Mouse (Mus musculus) myocyte (in vitro differentiated cells): ENCODE data around the gene Akt1s1.

ENCODE experiments used
- CEBPB ChIP-seq: IDR thresholded peaks from 2 replicates; pipeline ENCODE4 v1.6.1; 2011; ENCODE audit warnings: mild to moderate bottlenecking, moderate library complexity; ENCODE audit not compliant: poor library complexity, insufficient read depth, severe bottlenecking
- E2F4 ChIP-seq: IDR thresholded peaks from one replicate; pipeline ENCODE4 v1.6.1; 2011; ENCODE audit warnings: mild to moderate bottlenecking, control low read depth, moderate library complexity; ENCODE audit not compliant: insufficient read depth
- MAX ChIP-seq: IDR thresholded peaks from one replicate; pipeline ENCODE4 v1.6.1; 2011; ENCODE audit warnings: low read depth, mild to moderate bottlenecking, control low read depth
- MYOD1 ChIP-seq, 3 experiments: IDR thresholded peaks; one replicate each; pipeline ENCODE4 v1.6.1; 2011; ENCODE audit warnings: control low read depth in 2 of 3, low read depth in 2 of 3, mild to moderate bottlenecking in 2 of 3, moderate library complexity in 1 of 3; ENCODE audit not compliant: insufficient read length in 2 of 3, control insufficient read depth in 1 of 3
- MYOG ChIP-seq, 3 experiments: IDR thresholded peaks; one replicate each; pipeline ENCODE4 v1.6.1; 2011; ENCODE audit warnings: control low read depth in 2 of 3, low read depth in 2 of 3, mild to moderate bottlenecking in 2 of 3; ENCODE audit not compliant: insufficient read length in 2 of 3, control insufficient read depth in 1 of 3, insufficient read depth in 1 of 3
- POLR2A ChIP-seq: IDR thresholded peaks from one replicate; pipeline ENCODE4 v1.6.1; 2011; ENCODE audit warnings: low read depth, mild to moderate bottlenecking, control low read depth, moderate library complexity; ENCODE audit not compliant: insufficient read length
- POLR2AphosphoS2 ChIP-seq: IDR thresholded peaks from one replicate; pipeline ENCODE4 v1.6.1; 2011; ENCODE audit warnings: low read depth, control low read depth; ENCODE audit not compliant: insufficient read length
- REST ChIP-seq: IDR thresholded peaks from one replicate; pipeline ENCODE4 v1.6.1; 2011; ENCODE audit warnings: mild to moderate bottlenecking, control low read depth, moderate library complexity; ENCODE audit not compliant: insufficient read depth, insufficient read length
- TCF12 ChIP-seq: IDR thresholded peaks from one replicate; pipeline ENCODE4 v1.6.1; 2011; ENCODE audit warnings: mild to moderate bottlenecking, control low read depth; ENCODE audit not compliant: poor library complexity, insufficient read depth, severe bottlenecking
- USF1 ChIP-seq: IDR thresholded peaks from one replicate; pipeline ENCODE4 v1.6.1; 2011; ENCODE audit warnings: low read depth, mild to moderate bottlenecking, control low read depth, moderate library complexity

DNA sequence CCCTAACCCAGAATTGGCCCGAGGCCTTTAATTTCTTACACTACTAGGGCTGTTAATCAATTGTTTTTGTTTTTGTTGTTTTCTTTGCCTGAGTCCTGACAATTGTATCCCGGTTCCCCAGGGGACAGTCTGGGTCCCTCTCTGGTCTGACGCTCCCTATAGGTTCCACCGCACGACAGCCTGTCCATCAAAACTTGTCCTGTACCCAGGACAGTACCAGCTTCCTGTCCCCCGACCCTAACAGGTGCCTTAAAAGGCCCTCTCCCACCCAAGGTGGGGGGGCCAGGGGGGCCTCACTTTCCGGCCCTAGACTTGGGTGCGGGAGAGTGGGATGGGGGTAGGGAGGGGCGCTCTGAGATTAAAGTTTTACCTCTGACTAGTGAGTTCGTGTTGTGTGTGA is 6.2 kb downstream of the Akt1s1 start:
- TF ChIP-seq TCF12 (no peak), POLR2A (no peak), USF1 (no peak), MAX (no peak), POLR2AphosphoS2 (no peak), MYOG (IDR thresholded peaks at IDR 0.05; ENCODE audit: control insufficient read depth in 1 of 3, insufficient read depth in 1 of 3, insufficient read length in 2 of 3, low read depth in 2 of 3) (no peak), E2F4 (no peak), REST (no peak), CEBPB (no peak), MYOD1 (IDR thresholded peaks at IDR 0.05; ENCODE audit: control insufficient read depth in 1 of 3, insufficient read length in 2 of 3, low read depth in 2 of 3) (no peak)
